Mouse (Mus musculus): ENCODE results near the gene Wbp1l.
A peak's percentile ranks its signal among the peaks of the same experiment; 100 is the strongest.

DNA sequence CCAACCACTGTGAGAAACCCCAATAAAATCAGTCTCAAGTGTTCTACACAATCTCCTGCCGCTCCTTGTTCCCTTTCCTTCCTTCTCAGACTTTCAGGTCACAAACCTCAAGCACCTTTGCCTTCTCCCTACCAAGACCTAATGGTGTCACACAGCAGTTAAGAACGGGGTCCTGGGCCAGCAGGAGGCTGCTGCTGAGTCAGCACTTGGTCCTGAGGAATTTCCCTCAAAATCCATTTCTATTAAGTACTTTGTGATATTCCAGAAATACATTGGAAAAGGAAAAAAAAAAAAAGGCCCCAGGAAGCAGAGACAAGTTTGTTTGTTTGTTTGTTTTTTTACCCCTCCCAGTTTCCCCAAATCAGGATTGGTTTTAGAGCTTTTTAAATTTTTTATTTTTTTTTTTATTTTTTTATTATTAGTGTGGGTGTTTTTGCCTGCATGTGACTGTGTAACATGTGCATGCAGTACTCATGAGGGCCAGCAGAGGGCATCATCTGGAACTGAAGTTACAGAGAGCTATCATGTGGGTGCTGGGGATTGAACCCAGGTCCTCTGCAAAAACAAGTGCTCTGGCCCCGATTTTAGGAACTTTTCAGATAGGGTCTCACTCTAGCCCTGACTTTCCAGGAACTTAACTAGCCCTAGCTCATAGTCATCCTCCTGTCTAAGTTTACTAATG lies 58.6 kb downstream of the Wbp1l start:
- TF ChIP-seq CTCF (IDR thresholded peaks at IDR 0.05; ENCODE audit: borderline replicate concordance, extremely low read depth, insufficient read depth, insufficient read length) (peak; percentile 57; the same call in 1 of the 2 replicates), POLR2A (IDR thresholded peaks at IDR 0.05; ENCODE audit: borderline replicate concordance, extremely low read depth, insufficient read depth, insufficient read length, poor library complexity, severe bottlenecking) (no peak)
